Mouse (Mus musculus) urinary bladder, postnatal 25 days (tissue): ENCODE measurements around the gene Dffb.

ENCODE experiments used
- DNase-seq: peaks from one replicate; pipeline ENCODE4 v3.0.0; 2022; ENCODE audit warnings: low spot score

Dffb gene

GRCm38 (mm10) chr4:153974431-153975291 lies at the start of gene Dffb, which contains the start of gene Cep104:
TSS of gene Dffb (minus strand) at chr4:153975126.
TSS of gene Cep104 (plus strand) at chr4:153975194.
- peak; percentile 96 for DNase-seq

DNA sequence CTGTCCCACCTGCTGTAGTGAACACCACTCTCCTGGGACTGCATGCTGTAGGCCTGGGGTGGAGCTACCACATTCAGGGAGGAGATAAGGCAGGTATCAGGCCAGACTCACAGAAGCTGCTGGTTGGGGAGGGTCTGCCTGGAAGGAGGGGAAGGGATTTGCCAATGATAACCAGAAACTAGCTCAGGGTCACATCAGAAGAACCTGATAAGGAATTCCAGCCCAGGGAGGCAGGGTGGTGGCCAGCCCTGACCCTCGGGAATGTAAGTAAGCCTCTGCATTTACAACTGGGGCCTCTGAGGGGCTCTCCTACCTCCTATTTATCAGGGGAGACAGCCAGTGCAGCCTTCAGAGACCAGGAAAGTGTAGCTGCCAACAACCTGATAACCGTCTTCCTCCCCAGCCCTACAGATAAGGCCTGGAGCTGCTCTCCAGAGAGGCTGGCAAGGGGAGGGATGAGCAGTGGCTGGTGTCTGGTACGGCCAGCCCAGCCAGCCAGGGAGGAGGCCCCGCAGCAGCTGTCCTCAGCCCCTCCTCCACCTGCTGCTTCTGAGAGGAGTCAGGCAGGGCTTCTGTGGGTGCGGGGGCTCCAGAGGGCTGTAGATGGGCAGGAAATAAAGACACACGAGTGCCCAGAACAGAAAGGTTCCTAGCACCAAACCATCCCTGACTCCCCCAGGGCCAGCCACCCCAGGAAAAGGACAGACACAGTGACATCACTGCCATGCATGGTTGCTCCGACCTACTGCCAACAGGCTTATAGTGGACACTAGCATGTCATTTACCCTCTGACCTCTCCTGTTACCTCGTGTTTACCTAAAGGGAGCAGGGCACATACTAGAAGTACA lies 49.1 kb upstream of the Dffb start:
- DNase-seq: no peak

DNA sequence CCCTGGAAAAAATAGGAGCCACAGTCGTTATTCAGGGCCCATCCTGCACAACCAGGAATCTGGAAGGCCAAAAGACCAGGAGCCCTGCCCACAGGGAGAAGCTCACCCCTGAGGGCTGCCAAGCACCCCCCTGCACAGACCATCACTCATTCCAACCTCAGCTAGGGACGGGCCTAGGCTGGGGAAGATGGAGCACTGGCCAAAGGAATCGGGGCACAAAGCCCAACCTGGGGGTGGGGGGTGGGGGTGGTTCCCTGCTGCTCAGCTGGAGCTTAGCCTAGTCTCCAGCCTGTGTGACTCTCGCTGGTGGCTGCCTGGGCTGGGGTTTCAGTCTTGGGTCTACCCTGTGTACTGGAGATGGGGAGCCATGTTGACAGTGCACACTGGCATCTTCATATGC lies 47.9 kb upstream of the Dffb start:
- DNase-seq: no peak

DNA sequence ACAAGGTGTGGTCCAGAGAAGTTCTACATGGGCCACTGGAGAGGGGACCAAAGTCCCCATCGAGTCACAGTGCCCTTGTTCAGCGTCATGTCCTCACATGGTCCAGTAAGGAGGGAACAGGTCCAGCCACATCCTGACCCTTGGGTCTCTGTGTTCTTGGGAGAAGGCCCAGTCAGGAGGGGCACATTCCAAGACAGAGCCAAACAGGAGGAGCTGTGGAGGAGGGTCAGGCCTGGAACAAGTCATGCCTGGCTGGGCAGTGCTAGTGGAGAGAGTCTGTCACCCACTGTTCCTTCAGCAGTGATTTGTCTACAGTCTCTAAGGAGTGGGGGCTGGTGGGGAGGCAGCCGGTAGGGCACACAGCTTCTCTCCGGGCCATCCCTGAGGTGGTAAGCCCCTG lies 47.5 kb upstream of the Dffb start:
- DNase-seq: no peak

GRCm38 (mm10) chr4:154021432-154021831 lies 46.5 kb upstream of the Dffb start:
- no peak for DNase-seq

DNA sequence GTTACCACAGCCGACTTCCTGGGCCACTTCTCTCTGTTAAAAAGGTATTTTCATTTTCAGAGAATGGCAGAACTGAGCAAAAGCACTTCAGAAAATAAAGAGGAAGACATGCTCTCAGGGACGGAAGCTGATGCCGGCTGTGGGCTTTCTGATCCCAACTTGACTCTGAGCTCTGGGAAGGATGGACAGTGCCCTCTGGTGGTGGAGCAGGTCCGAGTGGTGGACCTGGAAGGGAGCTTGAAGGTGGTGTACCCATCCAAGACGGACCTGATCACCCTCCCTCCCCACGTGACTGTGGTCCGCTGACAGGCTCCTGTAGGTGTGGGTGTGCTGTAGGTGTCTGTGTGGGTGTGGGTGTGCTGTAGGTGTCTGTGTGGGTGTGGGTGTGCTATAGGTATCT lies 44.6 kb upstream of the Dffb start:
- peak; percentile 50 for DNase-seq

GRCm38 (mm10) chr4:154015476-154015875 lies 40.5 kb upstream of the Dffb start:
- DNase-seq: no peak

DNA sequence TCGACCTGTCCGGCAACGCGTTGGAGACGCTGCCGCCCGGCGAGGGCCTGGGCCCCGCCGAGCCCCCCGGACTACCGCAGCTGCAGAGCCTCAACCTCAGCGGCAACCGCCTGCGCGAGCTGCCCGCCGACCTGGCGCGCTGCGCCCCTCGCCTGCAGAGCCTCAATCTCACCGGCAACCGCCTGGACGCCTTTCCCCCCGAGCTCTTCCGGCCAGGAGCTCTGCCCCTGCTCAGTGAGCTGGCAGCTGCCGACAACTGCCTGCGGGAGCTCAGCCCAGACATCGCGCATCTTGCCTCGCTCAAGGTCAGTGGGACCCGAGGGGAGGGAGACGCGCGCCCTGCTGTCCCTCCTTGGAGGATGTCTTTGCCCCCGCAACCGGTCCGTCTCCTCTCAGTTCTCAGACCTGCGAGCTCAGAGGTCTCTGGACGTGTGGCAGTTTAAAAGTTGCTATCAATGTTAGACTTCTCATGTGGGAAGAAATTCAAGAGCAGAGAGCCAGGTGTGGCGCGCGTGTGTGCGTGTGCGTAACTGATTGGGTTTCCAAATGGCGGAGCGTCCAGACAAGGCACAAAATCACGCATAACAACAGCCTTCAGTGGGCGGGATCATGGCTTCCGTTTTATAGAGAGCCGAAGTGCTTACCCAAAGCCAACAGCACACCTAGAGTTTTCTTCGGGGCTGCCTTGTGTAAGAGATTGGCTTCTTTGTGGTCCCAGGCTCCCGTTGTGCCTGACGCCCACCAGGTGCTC lies 37.4 kb upstream of the Dffb start:
- DNase-seq: no peak

DNA sequence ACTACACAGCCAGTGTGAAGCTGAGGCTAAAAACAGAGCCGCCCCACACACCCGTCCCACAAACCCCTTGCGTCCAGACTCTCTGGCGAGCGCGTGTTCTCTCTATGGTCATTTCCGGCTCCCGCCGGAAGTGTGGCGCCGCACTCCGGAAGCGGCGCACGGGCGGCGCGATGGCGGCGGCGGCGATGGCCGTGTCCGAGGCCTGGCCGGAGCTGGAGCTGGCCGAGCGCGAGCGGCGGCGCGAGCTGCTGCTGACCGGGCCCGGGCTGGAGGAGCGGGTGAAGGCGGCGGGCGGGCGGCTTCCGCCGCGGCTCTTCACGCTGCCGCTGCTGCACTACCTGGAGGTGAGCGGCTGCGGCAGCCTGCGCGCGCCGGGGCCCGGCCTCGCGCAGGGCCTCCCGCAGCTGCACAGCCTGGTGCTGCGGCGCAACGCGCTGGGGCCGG lies 36.7 kb upstream of the Dffb start, which contains the start of gene Lrrc47:
Lrrc47 (plus strand) TSS at position 86 of the 444 bp plus-strand sequence.
- DNase-seq: peak; percentile 72

DNA sequence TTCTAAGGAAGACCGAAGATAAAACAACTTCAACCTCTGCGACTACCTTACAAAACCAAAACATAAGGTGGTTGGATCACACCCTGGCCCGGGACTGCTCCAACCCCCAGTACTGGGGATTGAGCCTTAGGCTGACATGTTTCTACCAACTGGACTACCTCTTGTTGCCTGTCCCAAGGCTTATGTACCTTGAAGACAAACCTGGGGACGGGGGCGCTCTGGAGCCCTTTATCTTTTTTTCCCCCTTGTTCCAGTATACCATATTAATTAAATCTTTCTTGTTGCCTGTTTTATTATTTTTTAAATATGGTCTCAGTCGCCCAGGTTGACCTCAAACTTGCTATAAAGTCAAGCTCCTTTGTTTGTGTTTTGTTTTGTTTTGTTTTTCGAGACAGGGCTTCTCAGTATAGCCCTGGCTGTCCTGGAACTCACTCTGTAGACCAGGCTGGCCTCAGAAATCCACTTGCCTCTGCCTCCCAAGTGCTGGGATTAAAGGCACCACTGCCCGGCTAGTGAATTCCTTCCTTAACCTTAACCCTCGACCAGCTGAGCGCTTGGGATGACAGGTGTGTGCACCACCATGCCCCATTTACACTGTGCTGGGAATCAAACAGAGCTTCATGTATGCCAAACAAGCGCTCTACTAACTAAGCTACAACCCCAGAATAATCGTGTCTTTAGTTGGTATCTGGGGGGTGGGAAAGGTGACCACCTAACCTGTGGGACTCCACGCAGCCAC lies 36.1 kb upstream of the Dffb start:
- no peak for DNase-seq

DNA sequence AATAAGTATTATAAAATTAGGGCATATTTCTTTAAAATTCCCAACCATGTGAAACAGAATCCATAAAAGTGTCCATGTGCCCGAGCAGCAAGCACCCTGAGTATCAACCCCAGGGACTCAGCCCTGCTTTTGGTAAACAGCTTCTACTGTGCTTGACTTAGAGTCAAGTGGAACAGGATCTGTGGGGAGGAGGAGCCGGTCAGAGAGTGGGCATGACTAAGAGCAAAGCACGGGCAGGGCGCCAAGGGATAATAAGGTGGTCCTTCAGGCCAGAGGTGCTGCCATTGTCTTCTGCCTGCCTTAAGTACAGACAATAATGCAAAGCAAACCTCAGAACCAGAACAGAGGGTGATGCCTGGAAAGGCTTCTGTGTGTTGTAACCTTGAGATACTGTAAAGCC lies 32.8 kb upstream of the Dffb start:
- no peak for DNase-seq

GRCm38 (mm10) chr4:154006264-154006663 lies 31.3 kb upstream of the Dffb start:
- no peak for DNase-seq

DNA sequence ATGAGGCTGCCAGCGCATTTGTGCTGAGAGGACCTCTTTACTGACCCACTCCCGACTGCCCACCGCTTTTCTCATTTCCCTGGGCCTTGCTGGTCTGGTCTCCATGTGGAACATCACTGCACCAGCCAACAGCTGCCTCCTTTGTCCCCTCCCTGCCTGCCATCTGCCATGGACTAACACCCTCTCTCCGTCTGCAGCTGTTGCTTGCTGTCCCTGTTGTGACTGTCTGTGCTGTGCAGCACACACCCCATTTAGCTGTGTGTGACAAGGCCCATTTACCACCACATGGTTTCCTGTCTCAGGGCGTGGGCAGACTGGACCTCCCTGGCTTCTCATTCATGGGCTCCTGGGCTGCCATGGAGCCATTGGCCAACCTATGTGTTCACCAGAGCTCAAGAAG lies 30.6 kb upstream of the Dffb start:
- no peak for DNase-seq

DNA sequence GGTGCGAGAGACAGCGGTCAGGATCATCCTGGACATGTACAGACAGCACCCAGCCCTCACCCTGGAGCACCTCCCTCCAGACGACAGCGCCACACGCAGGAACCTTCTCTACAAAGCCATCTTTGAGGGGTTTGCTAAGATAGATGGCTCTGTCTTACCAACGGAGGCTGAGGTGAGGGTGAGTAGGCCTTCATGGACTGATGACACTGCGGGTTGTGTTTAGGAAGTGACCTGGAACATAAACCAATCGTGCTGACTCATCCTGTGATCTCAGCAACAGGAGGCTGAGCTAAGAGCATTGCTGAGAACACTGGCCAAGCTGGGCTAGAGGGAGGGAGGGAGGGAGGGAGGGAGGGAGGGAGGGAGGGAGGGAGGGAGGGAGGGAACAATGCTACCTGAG lies 18.6 kb upstream of the Dffb start:
- no peak for DNase-seq

GRCm38 (mm10) chr4:153992715-153993114 lies 17.8 kb upstream of the Dffb start:
- no peak for DNase-seq

GRCm38 (mm10) chr4:153980470-153980869 lies 5.5 kb upstream of the Dffb start:
- no peak for DNase-seq

GRCm38 (mm10) chr4:153979243-153979642 lies 4.3 kb upstream of the Dffb start:
- no peak for DNase-seq

- DNase-seq: no peak
Measured at GRCm38 (mm10) chr4:153975768-153976167, 842 bp upstream of the Dffb start.

GRCm38 (mm10) chr4:153975292-153975662 lies 351 bp upstream of the Dffb start:
- DNase-seq: no peak

DNA sequence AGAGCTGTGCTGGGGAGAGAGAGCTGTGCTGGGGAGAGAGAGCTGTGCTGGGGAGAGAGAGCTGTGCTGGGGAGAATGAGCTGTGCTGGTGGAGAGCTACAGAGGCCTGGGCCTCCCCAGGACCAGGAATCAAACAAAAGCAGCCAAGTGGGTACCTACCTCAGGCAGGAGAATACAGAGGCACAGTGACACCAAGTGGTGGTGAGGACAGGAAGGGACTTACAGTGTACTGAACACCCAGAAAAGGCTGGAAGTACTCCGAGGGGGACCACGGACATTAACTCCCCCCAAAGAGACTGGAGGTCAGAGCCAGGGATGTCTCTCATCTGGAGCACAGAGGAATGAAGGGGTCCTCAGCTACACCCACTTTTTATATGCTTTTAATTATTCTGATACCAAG lies 6.9 kb downstream of the Dffb start:
- DNase-seq: no peak

- no peak for DNase-seq
Measured at GRCm38 (mm10) chr4:153967556-153967955, 7.4 kb downstream of the Dffb start.

DNA sequence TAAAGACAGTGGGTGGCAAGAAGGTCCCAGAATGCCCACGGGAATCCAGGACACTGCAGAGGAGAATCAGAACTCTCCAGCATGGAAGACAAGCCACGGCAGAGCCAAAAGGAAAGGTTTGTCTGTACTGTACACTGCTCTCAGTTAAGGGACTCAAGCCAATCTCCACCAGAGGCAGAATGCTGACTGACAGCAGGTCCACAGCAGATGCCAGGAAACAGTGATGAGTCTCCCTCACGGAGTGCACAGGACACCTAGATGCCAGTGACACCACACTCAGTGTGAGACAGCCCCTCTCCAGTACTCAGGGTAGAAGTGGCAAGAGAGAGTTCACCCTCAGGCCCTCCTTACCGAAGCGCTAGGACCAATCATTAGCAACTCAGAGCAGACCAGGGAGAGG lies 8.3 kb downstream of the Dffb start:
- no peak for DNase-seq
